Mouse (Mus musculus): ENCODE measurements around the gene 1700030J22Rik. TPM values are rescaled to one million over a fixed set of nuclear protein-coding genes. Genes with fewer than 3 reads are reported as not detected.

The 1700030J22Rik gene
- total and polyA plus RNA-seq, 3 experiments: 0.15 to 0.38 TPM; not detected in 1

- H3K27me3 ChIP-seq (ENCODE audit: control insufficient read depth in 1 of 2, insufficient read depth in 2 of 2, low read length in 2 of 2): no peaks in the 10 kb centered on the region
Measured at GRCm38 (mm10) chr8:117022297-117022993, 43.7 kb upstream of the 1700030J22Rik start.

GRCm38 (mm10) chr8:117019323-117020275, 40.8 kb upstream of the 1700030J22Rik start:
- Histone ChIP-seq H3K36me3 (ENCODE audit: control insufficient read depth in 1 of 2, insufficient read depth in 2 of 2, low read length in 2 of 2) (no peaks in the 10 kb centered on the region; a peak in 1 of 4 replicates), H3K9me3 (replicated peaks; ENCODE audit: insufficient read depth, low read length) (no peaks in the 10 kb centered on the region), H3K79me2 (ENCODE audit: control insufficient read depth, insufficient read depth, low read length, poor library complexity) (no peaks in the 10 kb centered on the region), H3K4me3 (ENCODE audit: control insufficient read depth in 1 of 2, insufficient read depth in 1 of 2, low read depth in 2 of 2, low read length in 2 of 2) (no peak overlapping the region), H3K9ac (ENCODE audit: control insufficient read depth, low read depth, low read length, poor library complexity, severe bottlenecking) (no peak overlapping the region), H3K27me3 (ENCODE audit: control insufficient read depth in 1 of 2, insufficient read depth in 2 of 2, low read length in 2 of 2) (0 out of 4 replicates have a peak, but pooled peaks cover 0 to 1% of the 10 kb centered on the region in 2 experiments), H3K4me1 (ENCODE audit: control insufficient read depth in 1 of 2, insufficient read depth in 2 of 2, low read length in 2 of 2) (peaks cover 0 to 8% of the 10 kb centered on the region in 2 experiments; a peak in 2 of 4 replicates), H3K27ac (ENCODE audit: control insufficient read depth, low read depth, low read length) (no peak overlapping the region)
- DNase-seq (ENCODE audit: low read depth, low spot score): no peak
- no peak for TF ChIP-seq MEF2A (IDR thresholded peaks at IDR 0.05; ENCODE audit: extremely low read depth, insufficient replicate concordance, low read depth, low read length, poor library complexity, severe bottlenecking)
- TF ChIP-seq MAFK (IDR thresholded peaks at IDR 0.05; ENCODE audit: borderline replicate concordance, low read depth, low read length): no peak
- no peak for TF ChIP-seq MYC (IDR thresholded peaks at IDR 0.05; ENCODE audit: low read depth, low read length)
- TF ChIP-seq CHD1 (IDR thresholded peaks at IDR 0.05; ENCODE audit: low read depth, low read length): no peak
- no peak for TF ChIP-seq RAD21 (IDR thresholded peaks at IDR 0.05; ENCODE audit: low read depth, low read length)
- TF ChIP-seq ZNF384 (IDR thresholded peaks at IDR 0.05; ENCODE audit: low read depth, low read length): no peak
- no peak for TF ChIP-seq CHD2 (IDR thresholded peaks at IDR 0.05; ENCODE audit: low read length)
- no peak for TF ChIP-seq TBP (IDR thresholded peaks at IDR 0.05; ENCODE audit: low read depth, low read length)
- no peak for TF ChIP-seq POLR2AphosphoS2 (IDR thresholded peaks at IDR 0.05; ENCODE audit: low read length)
- no peak for TF ChIP-seq USF1 (IDR thresholded peaks at IDR 0.05; ENCODE audit: low read depth, low read length)

More at GRCm38 (mm10) chr8:117022297-117022993, 43.7 kb upstream of the 1700030J22Rik start:
- peak; percentile 21 for DNase-seq (ENCODE audit: low read depth, low spot score)
- Histone ChIP-seq H3K4me1 (ENCODE audit: control insufficient read depth in 1 of 2, insufficient read depth in 2 of 2, low read length in 2 of 2) (peaks cover 0 to 8% of the 10 kb centered on the region in 2 experiments; a peak in 2 of 4 replicates), H3K9me3 (replicated peaks; ENCODE audit: insufficient read depth, low read length) (no peaks in the 10 kb centered on the region), H3K27ac (ENCODE audit: control insufficient read depth, low read depth, low read length) (no peak overlapping the region), H3K36me3 (ENCODE audit: control insufficient read depth in 1 of 2, insufficient read depth in 2 of 2, low read length in 2 of 2) (no peaks in the 10 kb centered on the region; a peak in 1 of 4 replicates), H3K9ac (ENCODE audit: control insufficient read depth, low read depth, low read length, poor library complexity, severe bottlenecking) (no peak overlapping the region), H3K79me2 (ENCODE audit: control insufficient read depth, insufficient read depth, low read length, poor library complexity) (no peaks in the 10 kb centered on the region), H3K4me3 (ENCODE audit: control insufficient read depth in 1 of 2, insufficient read depth in 1 of 2, low read depth in 2 of 2, low read length in 2 of 2) (no peak overlapping the region)
- no peak for TF ChIP-seq POLR2AphosphoS5 (IDR thresholded peaks at IDR 0.05; ENCODE audit: borderline replicate concordance, low read depth, low read length)
- no peak for TF ChIP-seq USF1 (IDR thresholded peaks at IDR 0.05; ENCODE audit: low read depth, low read length)
- peak; percentile 27 for TF ChIP-seq RAD21 (IDR thresholded peaks at IDR 0.05; ENCODE audit: low read depth, low read length)
- TF ChIP-seq GABPA (IDR thresholded peaks at IDR 0.05; ENCODE audit: low read depth, low read length): no peak
- peak in 1 of 3 experiments; percentile 37; a peak in 2 of 6 replicates for TF ChIP-seq CTCF (IDR thresholded peaks at IDR 0.05 in 2 of 3, conservative IDR thresholded peaks at IDR 0.05 in 1 of 3; ENCODE audit: control insufficient read depth in 1 of 3, insufficient read depth in 1 of 3, low read depth in 2 of 3, low read length in 3 of 3, poor library complexity in 1 of 3, severe bottlenecking in 1 of 3)
- peak; percentile 21; the same call in 1 of the 2 replicates for TF ChIP-seq SMC3 (IDR thresholded peaks at IDR 0.05; ENCODE audit: low read depth, low read length)
- peak; percentile 30; the same call in 1 of the 2 replicates for TF ChIP-seq ZNF384 (IDR thresholded peaks at IDR 0.05; ENCODE audit: low read depth, low read length)
- no peak for TF ChIP-seq E2F4 (IDR thresholded peaks at IDR 0.05; ENCODE audit: borderline replicate concordance, low read depth, low read length)
- TF ChIP-seq ETS1 (IDR thresholded peaks at IDR 0.05; ENCODE audit: low read depth, low read length): no peak

Data from MEL (cell line).